In the genomic region with DNA sequence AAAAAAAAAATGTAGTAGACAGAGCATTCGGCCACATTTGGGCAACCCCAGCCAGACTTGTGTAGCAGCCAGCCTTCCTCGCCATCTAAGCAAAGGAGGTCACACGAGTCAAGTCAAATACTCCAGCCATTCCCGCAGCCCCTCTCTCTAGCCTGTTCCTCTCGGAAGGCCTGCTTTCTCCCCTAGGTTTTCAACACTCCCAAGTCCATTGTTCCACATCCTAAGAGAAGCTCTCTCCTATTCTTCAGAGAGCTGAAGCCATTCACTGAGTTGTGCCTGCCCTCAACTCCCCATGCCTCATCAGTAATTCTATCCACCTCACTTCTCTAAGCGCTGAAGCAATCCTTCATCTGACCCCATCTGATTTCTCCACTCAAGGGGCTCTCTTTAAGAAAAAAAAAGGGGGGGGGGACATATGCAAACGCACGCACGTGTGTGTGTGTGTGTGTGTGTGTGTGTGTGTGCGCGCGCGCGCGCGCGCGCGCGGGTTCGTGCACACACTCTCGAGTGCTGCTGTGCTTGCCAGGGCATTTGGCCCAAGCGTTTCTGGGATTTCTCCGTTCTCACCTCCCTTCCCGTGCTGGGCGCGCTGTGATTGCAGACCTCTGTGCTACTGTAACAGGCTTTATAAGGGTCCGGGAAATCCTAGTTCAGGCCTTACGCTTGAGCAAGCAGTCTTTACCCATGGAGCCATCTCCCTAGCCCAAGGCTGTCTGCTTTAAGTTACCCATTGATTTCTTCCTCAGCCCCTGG, we compare ENCODE assay signal across 8 mouse cellular contexts. TPM values are rescaled to one million over a fixed set of nuclear protein-coding genes. Genes with fewer than 3 reads are reported as not detected.
DNase-seq lines count a peak whose midpoint lies in the region; ATAC-seq and TF ChIP-seq lines count a peak whose summit lies in the region.

No protein-coding gene starts in this region.

- peak overlapping the region; percentile 13; the same call in 1 of the 2 replicates for H3K9ac ChIP-seq in hindbrain, postnatal 0 days (replicated peaks; ENCODE audit: low read length)
- H3K9ac ChIP-seq in neural tube, embryonic 15.5 days (replicated peaks): peak overlapping the region; percentile 21; the same call in 1 of the 2 replicates

- H3K9me3 ChIP-seq in hindbrain, postnatal 0 days (ENCODE audit: low read length): no peaks in the 10 kb centered on the region
- no peaks in the 10 kb centered on the region for H3K9me3 ChIP-seq in neural tube, embryonic 15.5 days (replicated peaks)

- no peak for TF ChIP-seq CTCF in hindbrain, postnatal 0 days (IDR thresholded peaks at IDR 0.05; ENCODE audit: low read depth)

- H3K36me3 ChIP-seq in hindbrain, postnatal 0 days (ENCODE audit: insufficient read depth, low read length): no peaks in the 10 kb centered on the region
- H3K36me3 ChIP-seq in neural tube, embryonic 15.5 days: no peaks in the 10 kb centered on the region

- ATAC-seq in hindbrain, postnatal 0 days: peak; percentile 72
- ATAC-seq in neural tube, embryonic 15.5 days (ENCODE audit: low FRiP score): peak; percentile 51

- H3K4me3 ChIP-seq in hindbrain, postnatal 0 days (ENCODE audit: low read length): peak overlapping the region; percentile 51
- peak overlapping the region; percentile 67 for H3K4me3 ChIP-seq in neural tube, embryonic 15.5 days (replicated peaks)

- 13% methylated on average over 29 of the region's 29 CpGs for WGBS in hindbrain, postnatal 0 days
- WGBS in neural tube, embryonic 15.5 days: 8% methylated on average over 29 of the region's 29 CpGs

- peaks cover 9% of the 10 kb centered on the region; the same call in 1 of the 2 replicates for H3K4me1 ChIP-seq in hindbrain, postnatal 0 days (ENCODE audit: insufficient read depth, low read length)
- H3K4me1 ChIP-seq in neural tube, embryonic 15.5 days: peaks cover 28% of the 10 kb centered on the region

- intact Hi-C loops in left cerebral cortex, postnatal 4 days (cut with DNase I): loop anchor here (10.0 kb wide), 1 partner anchor 52 kb away; no protein-coding TSS in a partner anchor
- intact Hi-C loops in left cerebral cortex, postnatal 36 days (cut with DNase I): no loop called here

- H3K4me2 ChIP-seq in hindbrain, postnatal 0 days (ENCODE audit: low read depth, low read length): peak overlapping the region; percentile 85
- peak overlapping the region; percentile 89 for H3K4me2 ChIP-seq in neural tube, embryonic 15.5 days

- H3K27ac ChIP-seq in hindbrain, postnatal 0 days: peak overlapping the region; percentile 48; the same call in 1 of the 2 replicates
- peak overlapping the region; percentile 80 for H3K27ac ChIP-seq in neural tube, embryonic 15.5 days (replicated peaks)

- no peaks in the 10 kb centered on the region for H3K27me3 ChIP-seq in hindbrain, postnatal 0 days (ENCODE audit: insufficient read depth, low read length)
- H3K27me3 ChIP-seq in neural tube, embryonic 15.5 days (replicated peaks): 0 out of 2 replicates have a peak, but pooled peaks cover 4% of the 10 kb centered on the region

- peak; percentile 18 for DNase-seq in left cerebral cortex, postnatal 4 days
- DNase-seq in left cerebral cortex, postnatal 36 days (ENCODE audit: low spot score in 2 of 2): no peak
- peak; percentile 53 for DNase-seq in embryo, embryonic 9.5 days (ENCODE audit: extremely low spot score)
- DNase-seq in hindbrain, postnatal 0 days (ENCODE audit: low spot score): peak; percentile 80
- no peak for DNase-seq in adrenal gland, postnatal 25 days
- DNase-seq in B cell, adult 2 months: no peak
- no peak for DNase-seq in lung, adult 18-20 months

RNA-seq across cellular contexts. Expression of a gene that starts 0.8 kb away (rescaled TPM):
- 1 to 10 TPM; 4.0 to 7.3 TPM for total RNA-seq in left cerebral cortex, postnatal 4 days (2021)
- 1 to 10 TPM; 3.8 to 7.9 TPM for total RNA-seq in left cerebral cortex, postnatal 36 days (2021)
- 3.1 and 6.7 TPM in 2 replicates for total RNA-seq in hindbrain, postnatal 0 days (2014; rRNA removed)
- 12.8 and 15.6 TPM in 2 replicates for polyA plus RNA-seq in hindbrain, postnatal 0 days (2015; fragmentation: Nextera tagmentation; extraction: Ambion mirVana)
- polyA plus RNA-seq in neural tube, embryonic 15.5 days (2015; fragmentation: Nextera tagmentation; extraction: Ambion mirVana): 11.4 and 19.3 TPM in 2 replicates
- total RNA-seq in adrenal gland, postnatal 25 days (2021): 1.1 TPM in 1 of 2 replicates, not detected in the other

RNA-seq across cellular contexts. Expression of a gene that starts 43.2 kb away (rescaled TPM):
- 10 to 100 TPM; 38.4 to 42.9 TPM for total RNA-seq in left cerebral cortex, postnatal 4 days (2021)
- total RNA-seq in left cerebral cortex, postnatal 36 days (2021): 10 to 100 TPM; 62.8 to 72.6 TPM
- total RNA-seq in hindbrain, postnatal 0 days (2014; rRNA removed): 26.5 and 40.8 TPM in 2 replicates
- 47.8 and 49.0 TPM in 2 replicates for polyA plus RNA-seq in hindbrain, postnatal 0 days (2015; fragmentation: Nextera tagmentation; extraction: Ambion mirVana)
- 45.6 and 48.7 TPM in 2 replicates for polyA plus RNA-seq in neural tube, embryonic 15.5 days (2015; fragmentation: Nextera tagmentation; extraction: Ambion mirVana)
- 35.4 and 36.6 TPM in 2 replicates for total RNA-seq in adrenal gland, postnatal 25 days (2021)

RNA-seq across cellular contexts. Expression of a gene that starts 43.3 kb away (rescaled TPM):
- 100 to 1,000 TPM; 216 to 229 TPM for total RNA-seq in left cerebral cortex, postnatal 4 days (2021)
- total RNA-seq in left cerebral cortex, postnatal 36 days (2021): 100 to 1,000 TPM in 1 of 2 experiments, 10 to 100 TPM in 1; 88.4 to 149 TPM
- total RNA-seq in hindbrain, postnatal 0 days (2014; rRNA removed): 139 and 148 TPM in 2 replicates
- polyA plus RNA-seq in hindbrain, postnatal 0 days (2015; fragmentation: Nextera tagmentation; extraction: Ambion mirVana): 130 and 139 TPM in 2 replicates
- polyA plus RNA-seq in neural tube, embryonic 15.5 days (2015; fragmentation: Nextera tagmentation; extraction: Ambion mirVana): 184 and 185 TPM in 2 replicates
- total RNA-seq in adrenal gland, postnatal 25 days (2021): 157 and 210 TPM in 2 replicates

Comparison
In these comparisons a context has a peak if more than half of its experiments do, and no peak if none do; other contexts are left out.
1. DNase-seq: peak in left cerebral cortex, postnatal 4 days (single experiment), embryo, embryonic 9.5 days (single experiment) and hindbrain, postnatal 0 days (single experiment); none in left cerebral cortex, postnatal 36 days (0 of 2), adrenal gland, postnatal 25 days (single experiment), B cell, adult 2 months (0 of 2) and lung, adult 18-20 months (0 of 2).